Mouse (Mus musculus): Measurements from ENCODE around the gene Gm13769.
"Not testable (repeated sequence)": the region's sequence is repeated elsewhere in the genome, so short reads cannot be mapped to it uniquely, and the experiment has no call there.

Gm13769 gene

DNA sequence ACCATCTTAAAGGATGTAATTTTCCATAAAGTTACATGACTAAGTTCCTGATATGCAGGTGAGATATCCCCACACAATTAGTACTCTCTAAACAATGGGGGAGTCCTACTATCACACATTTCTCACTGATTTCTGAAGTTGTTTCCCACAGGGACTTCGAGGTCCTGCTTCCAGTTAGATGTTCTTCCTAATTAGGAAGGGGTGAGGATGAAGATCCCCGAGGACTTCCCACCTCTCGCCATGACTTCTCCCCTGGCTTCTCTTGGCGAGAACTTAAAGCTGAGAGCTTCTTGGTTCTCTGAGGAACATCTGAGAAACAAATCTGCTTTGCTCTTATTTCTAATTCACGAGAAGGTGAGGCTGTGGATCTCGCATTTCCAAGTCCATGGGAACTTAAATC is at the start of gene Gm13769:
TSS of gene Gm13769 (plus strand) at position 301 of the 400 bp plus-strand sequence.
- DNase-seq (ENCODE audit: low spot score): not testable (repeated sequence)

DNA sequence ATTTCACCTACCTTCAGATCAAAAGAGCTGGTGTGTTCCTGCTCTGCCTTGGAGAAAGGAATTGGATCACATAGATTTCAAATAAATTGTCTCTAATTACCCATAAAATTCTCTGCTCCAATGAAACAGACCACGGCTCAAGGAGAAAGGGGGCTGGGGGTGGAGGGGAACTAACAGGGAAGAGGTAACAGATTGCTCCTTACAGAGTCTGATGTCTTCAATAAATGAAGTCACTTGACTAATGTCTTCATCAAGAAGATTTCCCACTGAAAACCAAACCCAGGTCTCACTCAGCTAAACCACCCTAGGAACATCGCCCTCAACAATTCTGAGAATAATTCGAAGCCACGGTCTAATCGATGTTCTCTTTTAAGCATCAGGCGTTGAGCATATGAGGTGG is 29.3 kb upstream of the Gm13769 start, which contains the start of gene Olfr1272:
TSS of gene Olfr1272 (minus strand) at position 101 of the 400 bp plus-strand sequence.
- no peak for DNase-seq (ENCODE audit: low spot score)

DNA sequence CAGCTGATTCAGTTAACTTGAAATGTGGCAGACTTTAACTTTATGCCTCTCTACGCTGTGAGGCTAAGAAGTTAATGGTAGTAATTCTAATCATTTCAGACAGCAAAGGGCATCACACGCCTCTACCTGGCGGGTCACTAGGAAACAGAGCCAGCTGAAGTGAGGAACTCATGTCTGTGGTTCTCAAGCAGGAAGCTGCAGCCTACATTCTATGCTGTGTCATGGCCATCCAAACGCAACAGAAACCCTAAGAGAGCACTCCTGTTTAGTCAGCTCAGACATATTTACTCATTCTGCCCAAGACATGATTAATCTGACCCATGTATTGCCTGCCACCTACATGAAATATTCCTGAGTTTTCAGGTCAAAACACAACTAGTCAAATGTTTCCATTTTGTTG is 24.7 kb downstream of the Gm13769 start:
- DNase-seq (ENCODE audit: low spot score): not testable (repeated sequence)

DNA sequence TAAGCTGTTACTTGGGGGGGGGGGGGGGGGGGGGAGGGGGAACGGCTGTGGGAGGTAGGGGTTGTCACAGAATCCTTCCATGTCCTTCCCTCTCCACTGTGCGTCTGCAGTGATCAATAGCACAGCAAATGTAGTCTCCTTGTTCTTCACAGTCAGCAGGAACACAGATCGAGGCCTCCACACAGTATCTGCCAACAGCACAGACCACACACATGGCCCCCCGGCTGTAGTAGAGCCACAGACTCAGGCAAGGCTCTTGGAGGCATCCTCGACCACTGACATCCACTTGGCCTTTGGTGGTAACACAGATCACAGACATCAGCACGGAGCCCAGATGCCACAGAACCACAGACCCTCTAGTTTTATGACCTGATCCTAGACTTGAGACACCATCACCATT is 29.0 kb downstream of the Gm13769 start:
- not testable (repeated sequence) for DNase-seq (ENCODE audit: low spot score)

DNA sequence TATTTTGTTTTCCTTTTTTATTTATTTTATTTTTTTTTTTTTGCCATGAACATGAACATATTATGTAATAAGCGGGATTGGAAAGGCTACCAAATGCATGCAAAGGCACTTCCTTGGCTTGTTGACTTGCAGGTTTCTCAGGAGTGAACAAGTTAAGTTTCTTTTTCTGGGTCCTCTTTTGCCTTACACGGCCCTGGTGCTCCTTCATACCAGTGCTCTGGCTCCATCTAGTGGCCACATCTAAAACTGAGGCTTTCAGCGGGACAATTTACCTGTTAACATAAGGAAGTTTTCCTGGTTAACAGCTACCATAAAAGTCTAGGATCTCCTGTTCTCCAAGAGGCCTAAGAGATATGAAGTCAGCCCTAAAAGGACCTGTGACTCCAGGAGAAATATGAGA is 29.5 kb downstream of the Gm13769 start:
- not testable (repeated sequence) for DNase-seq (ENCODE audit: low spot score)

DNA sequence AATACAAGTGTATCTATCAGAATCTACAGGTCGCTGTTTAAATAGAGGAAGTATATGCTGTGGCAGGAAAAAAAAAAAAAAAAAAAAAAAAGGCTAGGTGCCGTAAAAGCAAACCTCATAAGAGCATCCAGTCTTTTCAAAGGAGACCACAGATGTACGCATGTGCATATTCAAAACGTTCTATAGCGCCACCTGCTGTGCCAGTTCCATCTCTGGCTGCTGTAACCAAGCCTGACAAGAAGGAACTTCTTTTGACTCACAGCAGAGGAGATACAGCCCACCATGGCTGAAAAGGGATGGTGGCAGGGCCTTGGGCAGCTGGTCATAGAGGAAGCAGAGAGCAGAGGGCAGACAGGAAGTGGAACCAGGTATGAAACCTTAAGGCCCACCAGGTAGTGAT is 37.2 kb downstream of the Gm13769 start:
- DNase-seq (ENCODE audit: low spot score): not testable (repeated sequence)

DNA sequence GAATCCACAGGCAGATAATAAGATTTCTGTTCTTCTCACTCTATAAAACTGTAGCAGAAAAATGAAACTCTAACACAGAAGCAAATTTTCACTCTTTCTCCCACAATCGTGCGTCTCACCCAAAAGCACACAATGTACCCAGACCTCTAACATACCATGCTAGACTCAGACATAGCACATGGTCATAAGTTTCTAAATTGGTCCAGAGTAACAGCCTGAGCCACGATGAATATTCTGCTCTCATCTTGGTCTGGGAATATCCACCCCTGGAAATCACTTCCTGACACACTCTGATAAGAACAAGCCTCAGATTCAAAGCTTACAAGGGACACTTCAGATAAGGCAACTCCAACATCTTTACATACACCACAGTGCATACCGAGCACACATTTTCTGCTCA is 38.2 kb downstream of the Gm13769 start:
- not testable (repeated sequence) for DNase-seq (ENCODE audit: low spot score)

Measured in urinary bladder, postnatal 25 days (tissue).